Mouse (Mus musculus): ENCODE data around the gene Smco4.
"Not testable (repeated sequence)": the region's sequence is repeated elsewhere in the genome, so short reads cannot be mapped to it uniquely, and the experiment has no call there.

Gene Smco4

GRCm38 (mm10) chr9:15538979-15539533 lies 45.8 kb downstream of the Smco4 start:
- in situ Hi-C loops (cut with MseI, MboI): no loop called here

- in situ Hi-C loops (cut with MseI, MboI): no loop called here
These were observed 48.6 kb downstream of the Smco4 start for GRCm38 (mm10) chr9:15541735-15542354.

GRCm38 (mm10) chr9:15550461-15550961 lies 57.3 kb downstream of the Smco4 start:
- in situ Hi-C loops (cut with MseI, MboI): no loop called here

GRCm38 (mm10) chr9:15551073-15551472 lies 57.8 kb downstream of the Smco4 start:
- in situ Hi-C loops (cut with MseI, MboI): not testable (repeated sequence)

GRCm38 (mm10) chr9:15551933-15552851 lies 59.0 kb downstream of the Smco4 start:
- in situ Hi-C loops (cut with MseI, MboI): no loop called here

- in situ Hi-C loops (cut with MseI, MboI): no loop called here
These were observed 60.1 kb downstream of the Smco4 start for GRCm38 (mm10) chr9:15553322-15553721.

GRCm38 (mm10) chr9:15560451-15560850 lies 67.2 kb downstream of the Smco4 start:
- in situ Hi-C loops (cut with MseI, MboI): no loop called here

- in situ Hi-C loops (cut with MseI, MboI): no loop called here
These were observed 69.1 kb downstream of the Smco4 start for GRCm38 (mm10) chr9:15562353-15562752.

GRCm38 (mm10) chr9:15574750-15575454 lies 81.7 kb downstream of the Smco4 start:
- in situ Hi-C loops (cut with MseI, MboI): no loop called here

- in situ Hi-C loops (cut with MseI, MboI): no loop called here
These were observed 85.2 kb downstream of the Smco4 start for GRCm38 (mm10) chr9:15578427-15578826.

- in situ Hi-C loops (cut with MseI, MboI): no loop called here
These were observed 85.7 kb downstream of the Smco4 start for GRCm38 (mm10) chr9:15578946-15579345.

- in situ Hi-C loops (cut with MseI, MboI): no loop called here
These were observed 86.9 kb downstream of the Smco4 start for GRCm38 (mm10) chr9:15580176-15580575.

GRCm38 (mm10) chr9:15582026-15582425 lies 88.8 kb downstream of the Smco4 start:
- in situ Hi-C loops (cut with MseI, MboI): no loop called here

- in situ Hi-C loops (cut with MseI, MboI): no loop called here
These were observed 91.0 kb downstream of the Smco4 start for GRCm38 (mm10) chr9:15584209-15584608.

- in situ Hi-C loops (cut with MseI, MboI): no loop called here
These were observed 92.7 kb downstream of the Smco4 start for GRCm38 (mm10) chr9:15585956-15586355.

GRCm38 (mm10) chr9:15587157-15587854 lies 94.1 kb downstream of the Smco4 start:
- in situ Hi-C loops (cut with MseI, MboI): no loop called here

- in situ Hi-C loops (cut with MseI, MboI): no loop called here
These were observed 100.9 kb downstream of the Smco4 start for GRCm38 (mm10) chr9:15594148-15594547.

Data from mouse trophoblast stem cell (cell line).